Mouse (Mus musculus): ENCODE measurements at regions not wholly inside any gene's neighbourhood (a gene's known extent, or its start where the extent isn't known, plus 50 kb on each side); places are given as distances from the start of the nearest gene placed in this dataset.

DNA sequence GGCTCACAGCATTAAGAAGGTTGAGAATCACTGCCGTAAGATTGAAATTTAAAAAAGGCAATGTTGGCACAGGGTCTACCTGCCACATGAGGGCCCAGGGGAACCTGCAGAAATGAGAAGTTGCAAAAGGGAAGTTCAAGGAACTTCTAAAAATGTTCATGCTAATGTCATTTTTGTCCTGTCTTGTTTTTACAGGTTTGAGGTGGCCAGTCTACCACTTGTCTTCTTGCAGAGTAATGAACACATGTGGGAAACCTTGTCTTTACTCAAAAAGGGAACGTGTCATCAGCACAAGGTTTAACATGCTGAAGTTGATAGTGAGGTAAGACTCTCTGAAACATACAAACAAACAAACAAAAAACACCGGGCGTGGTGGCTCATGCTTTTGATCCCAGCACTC is 71.4 kb upstream of the Nanos1 start:
- DNase-seq (ENCODE audit: low spot score in 2 of 2) = no peak

- peak; percentile 52 to 54 for DNase-seq (ENCODE audit: low spot score in 2 of 2)
Measured at GRCm38 (mm10) chr19:60682283-60682682, 73.5 kb upstream of the Nanos1 start.

DNA sequence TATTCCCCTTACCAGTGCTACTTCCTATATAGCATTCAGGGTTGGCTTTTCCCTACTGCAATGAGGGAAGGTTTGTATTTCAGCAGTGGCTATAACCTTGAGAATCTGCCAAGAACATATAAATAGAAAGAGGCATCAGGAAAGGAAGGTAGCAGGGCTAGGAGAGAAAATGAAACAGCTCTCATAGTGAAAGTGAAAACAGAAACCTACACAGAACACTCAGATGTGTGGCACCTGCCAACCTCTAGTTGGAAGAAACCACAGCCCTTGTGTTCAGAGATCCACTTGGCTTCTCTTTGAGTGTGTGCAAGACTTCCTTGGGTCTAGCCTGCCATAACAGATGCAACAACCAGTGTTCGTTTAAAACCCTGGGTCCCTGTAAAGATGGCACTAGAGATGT is 74.3 kb upstream of the Nanos1 start:
- no peak for DNase-seq (ENCODE audit: low spot score in 2 of 2)

DNA sequence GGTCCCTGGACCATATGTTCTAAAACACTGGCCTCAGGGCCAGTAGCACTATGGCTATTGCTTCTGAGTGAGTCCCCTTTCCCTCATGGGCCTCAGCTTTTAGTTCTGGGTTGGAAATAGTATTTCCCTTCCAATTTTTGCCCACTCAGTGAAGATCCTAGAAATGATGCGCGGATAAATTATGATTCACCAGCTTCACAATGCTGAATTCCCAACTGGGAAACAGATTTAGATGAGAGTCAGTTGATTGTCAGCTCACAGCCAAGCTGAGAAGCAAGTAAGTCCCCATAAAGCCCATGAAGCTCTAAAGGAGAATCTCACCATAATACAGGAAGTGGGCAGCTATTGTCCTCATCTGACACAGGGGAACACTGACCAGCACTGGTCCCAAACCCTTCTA is 77.6 kb upstream of the Nanos1 start:
- DNase-seq (ENCODE audit: low spot score in 2 of 2) = no peak

GRCm38 (mm10) chr19:60674953-60675472 is 80.8 kb upstream of the Nanos1 start:
- DNase-seq (ENCODE audit: low spot score in 2 of 2) = no peak

- DNase-seq (ENCODE audit: low spot score in 2 of 2) = no peak
Measured at GRCm38 (mm10) chr19:60670781-60671180, 85.0 kb upstream of the Nanos1 start.

DNA sequence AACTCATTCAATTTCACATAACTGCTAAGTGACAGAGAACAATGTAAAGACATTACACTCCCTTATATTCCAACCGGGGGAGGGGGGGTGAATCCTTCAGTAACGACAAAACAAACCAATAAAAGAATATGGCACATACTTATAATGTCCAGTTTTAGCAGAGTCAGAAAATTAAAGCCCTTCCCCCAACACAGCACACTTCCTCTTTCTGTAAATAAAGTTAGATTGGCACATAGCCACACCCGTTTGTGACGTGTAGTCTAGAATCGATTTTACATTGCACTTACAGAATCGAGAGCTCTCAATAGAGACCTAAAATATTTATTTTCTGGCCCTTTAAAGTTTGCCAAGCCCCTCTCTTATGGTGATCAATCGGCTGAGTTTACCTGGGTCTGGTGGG is 85.0 kb upstream of the Cacul1 start:
- no peak for DNase-seq (ENCODE audit: low spot score in 2 of 2)

DNA sequence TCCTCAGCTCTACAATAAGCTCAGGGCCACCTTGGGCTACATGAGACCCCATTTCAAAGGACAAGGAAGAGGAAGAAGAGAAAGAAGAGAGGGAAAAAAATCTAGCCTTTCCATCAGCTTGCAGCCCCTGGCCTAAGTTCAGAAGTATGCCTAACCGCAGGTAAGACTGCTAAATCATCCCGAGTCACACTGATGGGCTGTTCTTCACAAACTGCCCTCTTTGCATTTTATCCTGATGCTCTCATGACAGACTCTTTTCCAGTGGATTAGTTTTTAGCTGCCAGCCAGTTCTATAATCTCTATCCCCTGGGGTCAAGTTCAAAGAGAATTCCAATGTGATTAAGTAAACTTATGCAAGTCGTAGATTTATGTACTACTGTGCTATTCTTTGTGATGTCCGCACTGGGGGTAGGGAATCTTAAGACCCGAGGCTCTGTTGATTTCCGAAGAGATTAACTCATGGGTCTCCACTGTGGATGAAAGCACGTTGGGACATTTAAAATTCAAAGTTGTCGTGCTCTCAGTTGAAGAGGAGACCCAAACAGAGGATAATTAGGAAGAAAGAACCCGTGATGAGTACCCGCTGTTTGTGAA is 70.4 kb upstream of the Cacul1 start:
- DNase-seq (ENCODE audit: low spot score in 2 of 2) = no peak

DNA sequence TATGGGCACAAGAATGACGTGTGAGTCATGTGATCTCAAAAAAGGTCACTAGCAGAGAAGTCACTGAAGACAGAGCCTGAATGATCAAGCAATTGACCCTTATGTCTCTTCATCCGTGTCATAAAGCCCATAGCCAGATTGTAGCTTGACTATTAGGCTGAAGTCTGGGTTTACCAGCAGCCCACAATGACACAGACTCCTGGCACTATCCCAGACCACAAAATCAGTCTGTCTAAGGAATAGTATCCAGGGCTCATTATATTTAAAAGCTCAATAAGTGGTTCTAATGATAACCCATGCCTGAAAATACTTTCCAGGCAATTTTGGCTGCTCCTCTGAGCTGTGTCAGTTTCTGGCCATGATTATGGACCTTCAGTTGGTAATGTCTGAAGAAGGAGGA is 59.2 kb upstream of the Cacul1 start:
- DNase-seq (ENCODE audit: low spot score in 2 of 2) = no peak
